ENCODE assay signal across 8 mouse cellular contexts in the genomic region with DNA sequence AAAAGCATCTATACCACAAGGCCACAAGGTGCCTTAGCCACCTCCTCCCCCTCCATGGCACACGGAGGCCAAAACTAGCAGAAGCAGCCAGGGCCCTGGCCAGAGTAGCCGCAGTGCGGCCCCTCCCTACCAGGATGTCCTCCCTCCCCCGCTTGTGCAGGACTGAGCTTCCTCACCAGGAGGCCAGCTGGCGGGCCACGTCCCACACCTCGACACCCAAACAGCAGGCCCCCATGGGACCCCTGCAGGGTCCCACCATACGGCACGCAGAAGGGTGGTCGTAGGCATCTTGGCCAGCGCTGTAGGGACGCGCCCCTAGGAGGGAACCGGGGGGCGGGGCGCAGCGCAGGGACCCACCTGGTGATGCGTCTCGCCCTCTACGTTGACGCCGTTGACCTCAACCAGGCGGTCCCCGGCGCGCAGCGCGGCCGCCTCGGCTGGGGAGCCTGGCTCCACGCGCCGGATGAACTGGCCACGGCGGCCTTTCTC. TPM values are rescaled to one million over a fixed set of nuclear protein-coding genes. Genes with fewer than 3 reads are reported as not detected.
DNase-seq lines count a peak whose midpoint lies in the region; ATAC-seq lines count a peak whose summit lies in the region.

No protein-coding gene starts in this region.

- peak; percentile 41 for DNase-seq in urinary bladder, postnatal 25 days (ENCODE audit: low spot score)
- no peak for DNase-seq in urinary bladder, postnatal 4 days (ENCODE audit: low spot score in 2 of 2)
- DNase-seq in cerebellum, adult 9-11 months = peak; percentile 87
- DNase-seq in kidney, postnatal 14 days = peak; percentile 77
- peak; percentile 75 to 79 for DNase-seq in lung, postnatal 4 days
- no peak for DNase-seq in T-cell, adult 2 months (ENCODE audit: low spot score)
- no peak for DNase-seq in layer of hippocampus, adult 11-12 months (ENCODE audit: low spot score)

- peak overlapping the region; percentile 88 for H3K9ac ChIP-seq in heart, embryonic 14.5 days (ENCODE audit: low read length)

- 0 out of 2 replicates have a peak, but pooled peaks cover 3% of the 10 kb centered on the region for H3K36me3 ChIP-seq in heart, embryonic 14.5 days (ENCODE audit: control insufficient read depth, insufficient read depth, low read length)

- peaks cover 21 to 22% of the 10 kb centered on the region in 2 experiments for H3K4me1 ChIP-seq in heart, embryonic 14.5 days (ENCODE audit: control insufficient read depth in 2 of 2, insufficient read depth in 2 of 2, low read length in 2 of 2)

- peak overlapping the region; percentile 6 to 64; a peak in 2 of 4 replicates for H3K27ac ChIP-seq in heart, embryonic 14.5 days (replicated peaks in 1 of 2; ENCODE audit: control insufficient read depth in 1 of 2, insufficient read depth in 1 of 2, low read depth in 2 of 2, low read length in 2 of 2)

- H3K4me2 ChIP-seq in heart, embryonic 14.5 days (ENCODE audit: low read length) = peak overlapping the region; percentile 97

- ATAC-seq in heart, embryonic 14.5 days (ENCODE audit: insufficient number of reproducible peaks, insufficient read depth, low FRiP score, low read depth) = 0 out of 2 replicates have a peak, but pooled peaks have one; percentile 14

- WGBS in heart, embryonic 14.5 days = under 1% methylated on average over 35 of the region's 35 CpGs

- H3K4me3 ChIP-seq in heart, embryonic 14.5 days (ENCODE audit: control insufficient read depth in 1 of 2, insufficient read depth in 1 of 2, low read depth in 1 of 2, low read length in 2 of 2) = peak overlapping the region; percentile 57 to 75

- no peaks in the 10 kb centered on the region for H3K9me3 ChIP-seq in heart, embryonic 14.5 days (ENCODE audit: control insufficient read depth, low read length)

- no peaks in the 10 kb centered on the region for H3K27me3 ChIP-seq in heart, embryonic 14.5 days (ENCODE audit: control insufficient read depth, insufficient read depth, low read length)

RNA-seq across cellular contexts. Expression of gene Slc9a3r2, which starts 0.5 kb away (rescaled TPM):
- polyA plus RNA-seq in heart, embryonic 14.5 days (2014; fragmentation: Nextera tagmentation; extraction: Ambion mirVana) = 59.6 and 60.9 TPM in 2 replicates

RNA-seq across cellular contexts. Expression of gene Npw, which starts 8.6 kb away (rescaled TPM):
- polyA plus RNA-seq in heart, embryonic 14.5 days (2014; fragmentation: Nextera tagmentation; extraction: Ambion mirVana) = not detected in 2 replicates

RNA-seq across cellular contexts. Expression of gene Nthl1, which starts 17.1 kb away (rescaled TPM):
- polyA plus RNA-seq in heart, embryonic 14.5 days (2014; fragmentation: Nextera tagmentation; extraction: Ambion mirVana) = 7.3 and 7.7 TPM in 2 replicates

RNA-seq across cellular contexts. Expression of gene Tsc2, which starts 17.2 kb away (rescaled TPM):
- polyA plus RNA-seq in heart, embryonic 14.5 days (2014; fragmentation: Nextera tagmentation; extraction: Ambion mirVana) = 49.1 and 51.1 TPM in 2 replicates

RNA-seq across cellular contexts. Expression of gene Zfp598, which starts 19.9 kb away (rescaled TPM):
- 18.4 and 19.4 TPM in 2 replicates for polyA plus RNA-seq in heart, embryonic 14.5 days (2014; fragmentation: Nextera tagmentation; extraction: Ambion mirVana)

Comparison
In these comparisons a context has a peak if more than half of its experiments do, and no peak if none do; other contexts are left out.
1. DNase-seq: peak in urinary bladder, postnatal 25 days (single experiment), cerebellum, adult 9-11 months (single experiment), kidney, postnatal 14 days (single experiment) and lung, postnatal 4 days (2 of 2); none in urinary bladder, postnatal 4 days (0 of 2), T-cell, adult 2 months (single experiment) and layer of hippocampus, adult 11-12 months (single experiment).